Mouse (Mus musculus): ENCODE data around the gene Dip2b. TPM values are rescaled to one million over a fixed set of nuclear protein-coding genes. Genes with fewer than 3 reads are reported as not detected.

Gene Dip2b
- polyA plus RNA-seq, 1 experiment from 2014 or later: 11.0 TPM

DNA sequence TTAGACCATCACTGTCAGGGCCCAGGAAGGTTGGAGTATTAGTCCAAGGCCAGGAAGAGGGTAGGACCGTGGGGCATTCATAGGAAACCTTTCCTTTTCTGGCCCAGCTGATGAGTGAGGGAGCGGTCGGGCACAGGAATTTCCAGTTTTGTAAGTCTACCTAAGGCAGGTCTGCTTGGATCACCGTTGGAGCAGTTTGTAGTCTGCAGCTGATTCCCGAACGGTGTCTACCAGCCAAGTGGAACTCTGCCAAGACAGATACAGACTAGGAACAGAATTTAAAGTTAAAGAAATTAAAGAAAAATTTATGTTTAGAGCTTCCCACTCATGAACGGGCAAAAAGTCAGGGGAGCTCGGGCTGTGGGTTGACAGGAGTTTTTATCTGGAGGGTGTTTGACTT, 9.0 kb upstream of the Dip2b start:
- no peak overlapping the region for H3K9ac ChIP-seq
- no peaks in the 10 kb centered on the region for H3K27me3 ChIP-seq
- H3K4me2 ChIP-seq (replicated peaks): no peak overlapping the region
- no peaks in the 10 kb centered on the region for H3K9me3 ChIP-seq
- ATAC-seq (ENCODE audit: low FRiP score, low read depth): no peak
- H3K27ac ChIP-seq: no peak overlapping the region
- H3K36me3 ChIP-seq: no peaks in the 10 kb centered on the region
- H3K4me3 ChIP-seq: no peak overlapping the region
- no peaks in the 10 kb centered on the region; the same call in 1 of the 2 replicates for H3K4me1 ChIP-seq
- WGBS: 72% methylated on average over 8 of the region's 8 CpGs

DNA sequence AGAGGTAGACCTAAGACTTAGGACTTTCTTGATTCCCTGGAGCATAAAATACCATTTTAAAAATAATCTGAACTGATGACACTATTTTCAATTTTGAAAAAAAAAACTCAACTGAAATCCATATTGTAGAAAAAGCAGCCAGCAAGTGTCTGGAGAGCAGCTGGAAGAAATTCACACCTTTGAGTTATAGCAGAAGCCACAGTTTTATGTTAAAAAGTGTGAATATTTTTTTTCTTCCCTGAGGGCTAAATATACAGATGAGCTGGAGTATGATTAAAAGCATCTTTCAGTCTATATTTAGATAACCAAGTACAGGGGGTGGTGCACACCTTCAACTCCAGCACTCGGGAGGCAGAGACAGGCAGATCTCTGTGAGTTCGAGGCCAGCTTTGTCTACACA, 8.6 kb upstream of the Dip2b start:
- Histone ChIP-seq H3K4me1 (no peaks in the 10 kb centered on the region; the same call in 1 of the 2 replicates), H3K4me2 (replicated peaks) (no peak overlapping the region), H3K27ac (no peak overlapping the region), H3K27me3 (no peaks in the 10 kb centered on the region), H3K4me3 (no peak overlapping the region), H3K9ac (no peak overlapping the region), H3K9me3 (no peaks in the 10 kb centered on the region), H3K36me3 (no peaks in the 10 kb centered on the region)
- 88% methylated on average over 2 of the region's 2 CpGs for WGBS
- no peak for ATAC-seq (ENCODE audit: low FRiP score, low read depth)

DNA sequence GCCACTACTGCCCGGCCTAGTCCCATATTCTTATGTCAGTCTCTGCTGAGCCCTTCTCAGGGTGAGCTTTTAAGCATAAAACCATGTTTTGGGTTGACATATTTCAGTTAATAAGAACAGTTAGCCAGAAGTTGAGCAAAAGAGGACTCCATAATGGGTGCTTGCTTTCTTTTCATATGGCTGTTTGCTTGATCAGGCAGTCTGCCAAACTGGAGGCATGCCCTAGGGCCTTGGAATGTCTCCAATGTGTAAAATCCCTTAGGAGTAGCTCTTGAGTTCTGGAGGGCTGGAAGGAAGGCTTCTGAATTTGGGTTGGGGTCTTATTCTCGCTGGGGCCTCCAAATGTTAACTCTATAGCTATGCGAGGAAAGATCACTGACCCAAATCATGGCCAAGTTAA, 5.9 kb upstream of the Dip2b start:
- 90% methylated on average over 3 of the region's 3 CpGs for WGBS
- no peak for ATAC-seq (ENCODE audit: low FRiP score, low read depth)
- no peaks in the 10 kb centered on the region for H3K36me3 ChIP-seq

DNA sequence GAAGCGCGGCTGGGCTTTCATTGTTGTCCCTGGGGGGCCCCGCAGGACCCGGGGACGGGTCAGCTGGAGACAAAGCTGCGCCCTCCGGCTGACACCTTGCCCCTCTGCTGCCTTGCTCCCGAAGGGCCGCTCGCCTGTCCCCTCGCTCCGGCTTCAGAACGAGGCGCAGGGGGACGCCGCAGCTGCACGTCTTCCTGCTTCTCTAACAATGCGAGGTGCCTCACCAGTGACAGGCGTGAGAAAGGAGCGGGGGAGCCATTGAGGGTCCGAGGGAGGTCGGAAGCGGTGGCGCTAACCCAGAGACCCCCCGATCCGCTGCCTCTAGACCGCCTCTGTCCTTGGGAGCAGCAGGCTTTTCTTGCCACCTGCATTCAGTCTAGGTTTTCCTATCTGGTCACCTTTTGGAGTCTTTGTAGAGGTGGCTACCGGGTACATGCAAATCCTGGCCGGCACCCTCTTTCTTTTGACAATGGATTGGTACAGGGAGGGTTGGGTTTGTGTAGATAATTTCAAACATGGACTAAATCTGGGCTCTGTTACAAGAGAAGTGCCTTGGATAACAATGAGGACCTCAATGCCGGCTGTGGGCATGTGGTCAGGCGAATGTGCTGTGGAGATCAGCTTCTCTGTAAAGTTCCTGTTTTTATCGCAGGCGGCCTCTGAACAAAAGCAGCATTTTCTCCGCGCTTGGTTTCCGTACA, 687 bp downstream of the Dip2b start:
- Histone ChIP-seq H3K27ac (peak overlapping the region; percentile 91), H3K4me2 (replicated peaks) (peak overlapping the region; percentile 82), H3K4me3 (peak overlapping the region; percentile 94), H3K27me3 (peaks cover 3% of the 10 kb centered on the region; the same call in 1 of the 2 replicates), H3K9ac (peak overlapping the region; percentile 97), H3K36me3 (no peaks in the 10 kb centered on the region), H3K9me3 (no peaks in the 10 kb centered on the region), H3K4me1 (peaks cover 28% of the 10 kb centered on the region)
- ATAC-seq (ENCODE audit: low FRiP score, low read depth): peak; percentile 65
- under 1% methylated on average over 36 of the region's 36 CpGs for whole genome bisulfite sequencing

More for the DNA sequence above, 5.9 kb upstream of the Dip2b start:
- H3K4me2 ChIP-seq (replicated peaks): no peak overlapping the region
- H3K4me1 ChIP-seq: no peaks in the 10 kb centered on the region; the same call in 1 of the 2 replicates
- no peak overlapping the region for H3K4me3 ChIP-seq
- H3K27me3 ChIP-seq: no peaks in the 10 kb centered on the region
- H3K27ac ChIP-seq: no peak overlapping the region
- H3K9ac ChIP-seq: no peak overlapping the region
- no peaks in the 10 kb centered on the region for H3K9me3 ChIP-seq

DNA sequence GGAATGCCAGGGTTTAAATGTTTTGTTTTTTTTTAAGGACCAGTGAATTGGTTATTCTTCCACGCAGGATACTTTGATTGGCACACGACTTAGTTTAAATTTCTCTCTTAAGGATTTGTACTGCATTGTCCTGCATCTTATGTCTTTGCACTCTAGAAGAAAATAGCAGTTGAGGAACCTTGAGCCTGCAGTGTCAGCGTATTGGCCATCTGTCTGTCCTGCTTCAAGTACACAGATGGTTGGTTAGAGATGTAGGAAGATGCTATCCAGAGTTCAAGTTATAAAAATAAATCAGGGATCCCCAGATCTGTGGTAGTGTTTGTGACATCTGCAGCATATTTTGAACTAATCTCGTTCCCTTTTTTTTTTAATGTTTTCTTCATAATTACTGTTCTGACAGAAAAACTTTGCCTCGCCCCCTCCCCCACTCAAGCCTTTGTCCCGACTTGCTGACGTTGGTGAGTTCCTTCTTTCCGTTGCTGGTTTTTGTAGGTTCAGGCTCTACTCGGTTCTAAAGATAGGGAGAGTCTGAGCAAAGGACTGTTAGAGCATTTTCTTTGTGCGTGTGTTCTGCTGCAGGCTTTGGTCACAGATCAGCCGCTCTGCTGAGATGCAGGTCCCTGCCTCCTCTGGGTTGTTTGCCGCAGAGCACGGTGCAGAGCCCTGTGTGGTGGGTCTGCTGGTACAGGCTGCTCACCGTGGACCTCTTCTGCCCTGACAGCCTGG, 2.2 kb downstream of the Dip2b start:
- Histone ChIP-seq H3K36me3 (no peaks in the 10 kb centered on the region), H3K27ac (no peak overlapping the region), H3K9me3 (no peaks in the 10 kb centered on the region), H3K4me3 (peak overlapping the region; percentile 94), H3K4me1 (peaks cover 35% of the 10 kb centered on the region), H3K9ac (peak overlapping the region; percentile 48), H3K4me2 (replicated peaks) (peak overlapping the region; percentile 82), H3K27me3 (peaks cover 3% of the 10 kb centered on the region; the same call in 1 of the 2 replicates)
- WGBS: 39% methylated on average over 14 of the region's 14 CpGs
- no peak for ATAC-seq (ENCODE audit: low FRiP score, low read depth)

DNA sequence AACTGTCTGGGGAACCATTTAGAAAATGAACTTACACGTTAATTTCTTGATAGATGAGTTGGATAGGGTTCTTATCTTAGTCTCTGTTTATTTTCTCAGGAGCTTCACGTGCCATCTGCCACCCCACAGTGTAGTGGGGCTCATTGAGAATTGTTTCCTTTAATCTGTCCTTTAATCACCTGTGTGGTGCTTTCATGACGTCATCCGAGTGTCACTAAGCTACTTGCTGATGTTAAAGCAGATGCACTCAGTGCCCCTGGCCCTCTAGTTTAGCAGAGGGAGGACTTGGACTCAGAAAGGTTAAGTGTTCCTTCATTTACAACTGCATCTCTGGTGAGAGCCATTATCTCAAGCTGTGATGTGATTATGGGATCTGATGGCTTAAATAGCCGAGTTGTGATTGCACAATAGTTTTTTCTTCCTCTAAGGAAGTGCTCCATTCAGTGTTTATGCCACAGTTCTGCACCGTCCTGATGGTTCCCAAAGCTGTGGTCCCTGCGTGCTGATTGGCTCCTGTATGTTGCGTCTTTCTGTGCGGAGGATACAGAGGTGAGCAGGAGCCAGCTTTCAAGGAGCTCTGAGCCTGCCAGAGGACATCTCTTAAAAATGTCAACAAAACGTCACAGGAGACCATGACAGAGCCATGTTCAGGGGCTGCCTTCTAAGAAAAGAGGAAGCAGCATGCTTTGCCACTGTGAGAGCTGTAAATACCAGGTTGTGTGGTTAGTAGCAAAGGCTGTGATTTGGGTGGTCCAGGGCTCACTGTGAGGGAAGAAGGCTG, 3.0 kb downstream of the Dip2b start:
- Histone ChIP-seq H3K4me3 (peak overlapping the region; percentile 7; the same call in 1 of the 2 replicates), H3K4me1 (peaks cover 40% of the 10 kb centered on the region), H3K4me2 (replicated peaks) (peak overlapping the region; percentile 82), H3K27ac (no peak overlapping the region), H3K9ac (peak overlapping the region; percentile 48), H3K36me3 (no peaks in the 10 kb centered on the region), H3K9me3 (no peaks in the 10 kb centered on the region), H3K27me3 (peaks cover 3% of the 10 kb centered on the region; the same call in 1 of the 2 replicates)
- no peak for ATAC-seq (ENCODE audit: low FRiP score, low read depth)
- WGBS: 45% methylated on average over 10 of the region's 10 CpGs

DNA sequence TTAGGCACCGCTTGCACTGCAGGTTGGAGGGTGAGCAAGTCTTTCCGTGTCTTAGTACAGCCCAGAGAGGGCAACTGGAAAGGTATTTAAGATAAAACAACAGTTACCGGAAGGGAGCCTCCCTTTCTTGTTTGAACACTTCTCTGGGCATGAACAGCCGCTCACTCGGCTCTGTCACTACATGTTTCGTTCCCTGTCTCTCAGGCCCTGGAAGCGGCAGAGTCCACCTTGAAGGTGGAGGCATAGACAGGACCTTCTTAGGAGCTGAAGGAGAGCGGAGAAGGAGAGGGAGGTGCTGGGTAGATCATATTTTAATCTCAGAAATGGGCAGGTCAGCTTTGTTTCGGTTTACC, 3.6 kb downstream of the Dip2b start:
- peaks cover 40% of the 10 kb centered on the region for H3K4me1 ChIP-seq
- H3K4me3 ChIP-seq: no peak overlapping the region
- H3K9ac ChIP-seq: no peak overlapping the region
- H3K9me3 ChIP-seq: no peaks in the 10 kb centered on the region
- ATAC-seq (ENCODE audit: low FRiP score, low read depth): no peak
- H3K27me3 ChIP-seq: peaks cover 3% of the 10 kb centered on the region; the same call in 1 of the 2 replicates
- H3K4me2 ChIP-seq (replicated peaks): no peak overlapping the region; the same call in 1 of the 2 replicates
- 76% methylated on average over 9 of the region's 9 CpGs for WGBS
- no peak overlapping the region for H3K27ac ChIP-seq
- no peaks in the 10 kb centered on the region for H3K36me3 ChIP-seq

DNA sequence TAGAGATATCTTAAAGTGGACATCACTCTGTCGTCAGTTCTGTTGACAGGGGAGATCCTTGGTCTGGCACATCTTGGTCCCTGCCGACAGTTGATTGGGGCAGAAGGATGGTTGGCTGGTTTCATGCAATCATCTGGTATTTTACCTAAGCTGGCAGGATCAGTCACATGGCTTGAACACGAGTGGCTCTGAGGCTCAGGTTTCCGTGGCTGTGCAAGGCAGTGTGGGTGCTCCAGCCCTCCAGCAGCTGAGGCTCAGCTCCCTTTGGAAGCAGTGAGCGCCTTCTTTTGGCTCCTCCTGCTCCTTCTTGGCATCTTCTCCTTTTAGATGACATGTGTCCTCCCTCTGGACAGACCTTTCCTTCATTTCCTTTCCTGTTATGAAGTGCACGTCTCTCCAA, 7.1 kb downstream of the Dip2b start:
- ATAC-seq (ENCODE audit: low FRiP score, low read depth): no peak
- H3K4me2 ChIP-seq (replicated peaks): no peak overlapping the region

DNA sequence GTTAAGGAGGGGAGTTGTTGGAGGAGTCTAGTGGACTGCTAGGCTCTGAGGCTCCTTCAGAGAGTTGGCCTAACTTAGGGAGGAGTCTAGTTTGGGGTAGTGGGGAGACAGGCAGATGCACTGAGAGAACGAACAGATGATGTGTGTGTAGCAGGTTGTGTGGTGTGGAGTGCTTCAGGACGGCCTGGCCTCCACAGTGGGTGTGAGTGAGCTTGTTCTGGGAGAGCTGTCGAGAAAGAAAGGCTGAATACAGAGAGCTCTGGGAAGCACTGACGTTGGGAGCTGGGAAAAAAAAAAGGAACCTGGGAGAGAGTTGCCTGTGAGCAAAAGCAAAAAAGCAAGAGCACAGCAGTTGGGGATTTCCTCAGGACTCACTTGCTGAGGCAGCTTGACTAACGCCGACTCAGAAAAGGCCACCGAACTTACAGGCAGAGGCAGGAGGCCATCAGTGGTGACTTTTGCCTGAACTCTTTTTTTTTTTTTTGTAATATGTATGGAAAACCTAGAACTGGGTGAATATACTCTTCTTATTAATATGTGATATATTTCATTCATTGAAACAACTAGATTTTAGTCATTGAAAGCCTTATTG, 11.1 kb downstream of the Dip2b start:
- no peak for ATAC-seq (ENCODE audit: low FRiP score, low read depth)
- peaks cover 14% of the 10 kb centered on the region for H3K36me3 ChIP-seq
- H3K27me3 ChIP-seq: no peaks in the 10 kb centered on the region
- WGBS: 83% methylated on average over 7 of the region's 7 CpGs
- H3K4me1 ChIP-seq: peaks cover 16% of the 10 kb centered on the region; the same call in 1 of the 2 replicates
- no peak overlapping the region for H3K4me2 ChIP-seq (replicated peaks)
- H3K4me3 ChIP-seq: no peak overlapping the region
- no peaks in the 10 kb centered on the region for H3K9me3 ChIP-seq
- no peak overlapping the region for H3K27ac ChIP-seq
- H3K9ac ChIP-seq: no peak overlapping the region

More for the DNA sequence above, 7.1 kb downstream of the Dip2b start:
- peaks cover 29% of the 10 kb centered on the region for H3K4me1 ChIP-seq
- no peaks in the 10 kb centered on the region for H3K9me3 ChIP-seq
- 52% methylated on average over 6 of the region's 6 CpGs for WGBS
- H3K9ac ChIP-seq: no peak overlapping the region
- H3K36me3 ChIP-seq: peaks cover 14% of the 10 kb centered on the region
- H3K4me3 ChIP-seq: no peak overlapping the region
- H3K27ac ChIP-seq: no peak overlapping the region
- no peaks in the 10 kb centered on the region for H3K27me3 ChIP-seq

DNA sequence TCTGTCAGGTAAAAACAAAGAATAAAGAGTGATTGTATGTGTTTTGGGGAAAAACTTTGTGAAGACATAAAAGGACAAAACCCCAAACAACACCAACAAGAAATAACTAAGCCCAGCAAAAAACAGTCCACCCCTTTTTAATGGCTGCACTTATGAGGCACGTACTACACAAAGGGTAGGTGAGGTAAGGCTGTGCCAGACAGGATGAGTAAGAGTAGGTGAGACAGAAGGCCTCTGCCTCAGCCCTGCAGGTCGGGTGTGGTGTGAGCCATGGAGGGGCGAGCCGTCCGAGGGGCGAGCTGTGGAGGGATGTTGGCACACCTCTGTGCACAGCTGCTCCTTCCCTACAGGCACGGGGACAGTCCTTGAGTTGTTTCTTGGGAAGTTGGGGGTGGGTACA, 12.5 kb downstream of the Dip2b start:
- H3K4me1 ChIP-seq: peaks cover 7% of the 10 kb centered on the region; the same call in 1 of the 2 replicates
- H3K9me3 ChIP-seq: no peaks in the 10 kb centered on the region
- no peak overlapping the region for H3K4me3 ChIP-seq
- 77% methylated on average over 7 of the region's 7 CpGs for whole genome bisulfite sequencing
- no peak overlapping the region for H3K27ac ChIP-seq
- no peak overlapping the region for H3K9ac ChIP-seq
- no peak overlapping the region for H3K4me2 ChIP-seq (replicated peaks)
- peaks cover 21% of the 10 kb centered on the region for H3K36me3 ChIP-seq
- H3K27me3 ChIP-seq: no peaks in the 10 kb centered on the region
- ATAC-seq (ENCODE audit: low FRiP score, low read depth): no peak

DNA sequence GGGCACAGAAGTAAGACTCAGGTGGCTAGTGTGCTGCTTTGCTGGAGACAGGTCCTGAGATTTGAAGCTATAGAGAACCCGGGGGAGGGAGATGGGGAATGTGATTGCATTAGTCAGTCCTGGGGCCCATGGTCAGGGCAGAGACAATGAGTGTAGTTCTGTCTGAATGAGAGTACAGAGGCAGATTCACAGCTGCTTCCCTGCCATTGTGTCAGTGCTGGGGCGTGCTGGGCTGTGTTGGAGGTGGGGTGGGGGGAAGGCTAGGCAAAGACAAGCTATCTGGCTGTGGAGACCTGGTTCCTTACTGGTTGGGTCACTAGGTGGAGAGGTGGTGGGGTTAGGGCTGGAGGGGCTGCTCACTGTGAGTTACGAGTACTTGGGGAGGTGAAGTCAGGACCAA, 14.3 kb downstream of the Dip2b start:
- Histone ChIP-seq H3K4me1 (0 out of 2 replicates have a peak, but pooled peaks cover 5% of the 10 kb centered on the region), H3K4me2 (replicated peaks) (no peak overlapping the region), H3K27ac (no peak overlapping the region), H3K36me3 (peaks cover 20% of the 10 kb centered on the region), H3K4me3 (no peak overlapping the region), H3K9me3 (no peaks in the 10 kb centered on the region), H3K9ac (no peak overlapping the region; the same call in 1 of the 2 replicates), H3K27me3 (no peaks in the 10 kb centered on the region)
- WGBS: 78% methylated on average over 3 of the region's 3 CpGs
- ATAC-seq (ENCODE audit: low FRiP score, low read depth): no peak

All from limb, embryonic 13.5 days (tissue).